Mouse (Mus musculus): ENCODE measurements at regions not wholly inside any gene's neighbourhood (a gene's known extent, or its start where the extent isn't known, plus 50 kb on each side); places are given as distances from the start of the nearest gene placed in this dataset.

- TF ChIP-seq CTCF (IDR thresholded peaks at IDR 0.05; ENCODE audit: extremely low read depth, insufficient read depth, insufficient read length, insufficient replicate concordance) = no peak
- no peak for TF ChIP-seq POLR2A (IDR thresholded peaks at IDR 0.05; ENCODE audit: low read depth, low read length)
These were observed 538.7 kb upstream of the Zfp462 start for GRCm38 (mm10) chr4:54406151-54406550.
